Mouse (Mus musculus) embryonic facial prominence, embryonic 15.5 days (tissue): ENCODE measurements around the gene Tsc1. TPM values are rescaled to one million over a fixed set of nuclear protein-coding genes. Genes with fewer than 3 reads are reported as not detected.

Experiments
- ATAC-seq: fragments of 200-750 bp; cut with Nextera tagmentation; 2 replicates; pipeline ENCODE4 v1.8.0; 2017; ENCODE audit warnings: low read depth, moderate TSS enrichment; ENCODE audit not compliant: insufficient number of reproducible peaks, low FRiP score, low TSS enrichment
- H3K27ac ChIP-seq: fragments of 300-500 bp; sonication (generic); replicated peaks from 2 replicates; pipeline ENCODE4 v1.5.1; 2015; ENCODE audit warnings: mild to moderate bottlenecking, inconsistent platforms
- H3K27me3 ChIP-seq: fragments of 300-500 bp; sonication (generic); 2 replicates; pipeline ENCODE4 v1.6.1; 2015; ENCODE audit warnings: inconsistent platforms
- H3K36me3 ChIP-seq: fragments of 300-500 bp; sonication (generic); 2 replicates; pipeline ENCODE4 v1.6.1; 2015; ENCODE audit warnings: mild to moderate bottlenecking, inconsistent platforms
- H3K4me1 ChIP-seq: fragments of 300-500 bp; sonication (generic); 2 replicates; pipeline ENCODE4 v1.6.1; 2015; ENCODE audit warnings: inconsistent platforms
- H3K4me2 ChIP-seq: fragments of 300-500 bp; sonication (generic); replicated peaks from 2 replicates; pipeline ENCODE4 v1.6.1; 2015; ENCODE audit warnings: mild to moderate bottlenecking, inconsistent platforms
- H3K4me3 ChIP-seq: fragments of 300-500 bp; sonication (generic); replicated peaks from 2 replicates; pipeline ENCODE4 v1.5.1; 2015; ENCODE audit warnings: mild to moderate bottlenecking, inconsistent platforms
- H3K9ac ChIP-seq: fragments of 300-500 bp; sonication (generic); 2 replicates; pipeline ENCODE4 v1.6.1; 2015; ENCODE audit warnings: inconsistent platforms
- H3K9me3 ChIP-seq: fragments of 300-500 bp; sonication (generic); replicated peaks from 2 replicates; pipeline ENCODE4 v1.6.1; 2016; ENCODE audit warnings: inconsistent platforms
- WGBS: fragments of 180-500 bp; shearing (Covaris S2); methylation state at CpG from one replicate; pipeline ENCODE4 v1.1.7; 2015; 5-methylcytosine and 5-hydroxymethylcytosine counted together
- polyA plus RNA-seq: library from polyadenylated mRNA; unstranded; fragments of >200 nt; fragmentation: Nextera tagmentation; extraction: Ambion mirVana; gene quantifications from 2 replicates; pipeline ENCODE4 v1.2.1, GENCODE M21; 2015

The Tsc1 gene
- polyA plus RNA-seq, 1 experiment from 2014 or later = 17.2 TPM

- Histone ChIP-seq H3K36me3 (no peaks in the 10 kb centered on the region), H3K27ac (no peak overlapping the region), H3K4me1 (no peaks in the 10 kb centered on the region), H3K27me3 (peaks cover 18% of the 10 kb centered on the region), H3K9ac (no peak overlapping the region), H3K4me2 (no peak overlapping the region), H3K9me3 (no peaks in the 10 kb centered on the region), H3K4me3 (no peak overlapping the region)
- no peak for ATAC-seq
- 66% methylated on average over 8 of the region's 8 CpGs for WGBS
These were observed 23.2 kb upstream of the Tsc1 start for GRCm38 (mm10) chr2:28617498-28618486.

GRCm38 (mm10) chr2:28618777-28619336, 22.2 kb upstream of the Tsc1 start:
- no peak overlapping the region for H3K27ac ChIP-seq
- H3K36me3 ChIP-seq = no peaks in the 10 kb centered on the region
- no peak overlapping the region for H3K9ac ChIP-seq
- no peak overlapping the region for H3K4me2 ChIP-seq
- H3K9me3 ChIP-seq = no peaks in the 10 kb centered on the region
- no peaks in the 10 kb centered on the region for H3K4me1 ChIP-seq
- H3K4me3 ChIP-seq = no peak overlapping the region
- WGBS = 81% methylated on average over 6 of the region's 6 CpGs
- no peak for ATAC-seq
- H3K27me3 ChIP-seq = peaks cover 18% of the 10 kb centered on the region

- H3K9ac ChIP-seq = no peak overlapping the region
- H3K27me3 ChIP-seq = peaks cover 18% of the 10 kb centered on the region
- no peaks in the 10 kb centered on the region for H3K36me3 ChIP-seq
- no peak overlapping the region for H3K4me3 ChIP-seq
- no peaks in the 10 kb centered on the region for H3K4me1 ChIP-seq
- H3K27ac ChIP-seq = no peak overlapping the region
- no peaks in the 10 kb centered on the region for H3K9me3 ChIP-seq
- 78% methylated on average over 6 of the region's 6 CpGs for WGBS
- ATAC-seq = no peak
- H3K4me2 ChIP-seq = no peak overlapping the region
These were observed 21.7 kb upstream of the Tsc1 start for GRCm38 (mm10) chr2:28619369-28619768.

GRCm38 (mm10) chr2:28620522-28620921, 20.5 kb upstream of the Tsc1 start:
- no peaks in the 10 kb centered on the region for H3K4me1 ChIP-seq
- H3K4me2 ChIP-seq = no peak overlapping the region
- H3K9ac ChIP-seq = no peak overlapping the region
- H3K36me3 ChIP-seq = no peaks in the 10 kb centered on the region
- H3K27ac ChIP-seq = no peak overlapping the region
- H3K9me3 ChIP-seq = no peaks in the 10 kb centered on the region
- no peak for ATAC-seq
- WGBS = 61% methylated on average over 10 of the region's 10 CpGs
- H3K27me3 ChIP-seq = peaks cover 18% of the 10 kb centered on the region
- no peak overlapping the region for H3K4me3 ChIP-seq

GRCm38 (mm10) chr2:28621111-28621510, 19.9 kb upstream of the Tsc1 start:
- Histone ChIP-seq H3K9me3 (no peaks in the 10 kb centered on the region), H3K4me3 (no peak overlapping the region), H3K27ac (no peak overlapping the region), H3K36me3 (no peaks in the 10 kb centered on the region), H3K4me2 (no peak overlapping the region), H3K9ac (no peak overlapping the region), H3K27me3 (peaks cover 18% of the 10 kb centered on the region), H3K4me1 (no peaks in the 10 kb centered on the region)
- 24% methylated on average over 2 of the region's 2 CpGs for WGBS
- ATAC-seq = no peak

- H3K27ac ChIP-seq = no peak within 1 kb of the TSS
- no peak for ATAC-seq
- H3K36me3 ChIP-seq = no peaks in the 10 kb centered on the region
- no peak within 1 kb of the TSS for H3K4me3 ChIP-seq
- H3K4me1 ChIP-seq = no peaks in the 10 kb centered on the region
- no peak within 1 kb of the TSS for H3K4me2 ChIP-seq
- WGBS = 6% methylated on average over 16 of the region's 16 CpGs
- H3K9me3 ChIP-seq = no peaks in the 10 kb centered on the region
- H3K9ac ChIP-seq = no peak within 1 kb of the TSS
- H3K27me3 ChIP-seq = peaks cover 18% of the 10 kb centered on the region
These were observed 19.3 kb upstream of the Tsc1 start, which contains the start of gene Gfi1b for GRCm38 (mm10) chr2:28621664-28622171. TSS of gene Gfi1b (minus strand) at chr2:28621982.

GRCm38 (mm10) chr2:28622521-28623124, 18.4 kb upstream of the Tsc1 start:
- Histone ChIP-seq H3K4me3 (no peak overlapping the region), H3K9ac (no peak overlapping the region), H3K27me3 (peaks cover 18% of the 10 kb centered on the region), H3K36me3 (no peaks in the 10 kb centered on the region), H3K9me3 (no peaks in the 10 kb centered on the region), H3K4me2 (no peak overlapping the region), H3K4me1 (no peaks in the 10 kb centered on the region), H3K27ac (no peak overlapping the region)
- WGBS = 19% methylated on average over 10 of the region's 10 CpGs
- no peak for ATAC-seq

- H3K36me3 ChIP-seq = no peaks in the 10 kb centered on the region
- H3K27me3 ChIP-seq = peaks cover 18% of the 10 kb centered on the region
- no peak overlapping the region for H3K9ac ChIP-seq
- no peaks in the 10 kb centered on the region for H3K9me3 ChIP-seq
- no peak overlapping the region for H3K4me3 ChIP-seq
- 85% methylated on average over 3 of the region's 3 CpGs for WGBS
- H3K4me2 ChIP-seq = no peak overlapping the region
- H3K4me1 ChIP-seq = no peaks in the 10 kb centered on the region
- H3K27ac ChIP-seq = no peak overlapping the region
- ATAC-seq = no peak
These were observed 16.2 kb upstream of the Tsc1 start for GRCm38 (mm10) chr2:28624870-28625269.

GRCm38 (mm10) chr2:28626038-28626437, 15.0 kb upstream of the Tsc1 start:
- H3K9me3 ChIP-seq = no peaks in the 10 kb centered on the region
- H3K4me3 ChIP-seq = no peak overlapping the region
- H3K4me1 ChIP-seq = no peaks in the 10 kb centered on the region
- no peak overlapping the region for H3K4me2 ChIP-seq
- no peaks in the 10 kb centered on the region for H3K36me3 ChIP-seq
- ATAC-seq = no peak
- 72% methylated on average over 3 of the region's 3 CpGs for WGBS
- no peak overlapping the region for H3K9ac ChIP-seq
- peaks cover 12% of the 10 kb centered on the region for H3K27me3 ChIP-seq
- H3K27ac ChIP-seq = no peak overlapping the region

- 48% methylated on average over 2 of the region's 2 CpGs for WGBS
These were observed 13.0 kb upstream of the Tsc1 start for GRCm38 (mm10) chr2:28628053-28628452.

GRCm38 (mm10) chr2:28629911-28630381, 11.1 kb upstream of the Tsc1 start:
- Histone ChIP-seq H3K4me1 (no peaks in the 10 kb centered on the region), H3K9me3 (no peaks in the 10 kb centered on the region), H3K4me2 (no peak overlapping the region), H3K36me3 (no peaks in the 10 kb centered on the region), H3K27ac (no peak overlapping the region), H3K9ac (no peak overlapping the region), H3K4me3 (no peak overlapping the region), H3K27me3 (no peaks in the 10 kb centered on the region)
- ATAC-seq = no peak
- WGBS = 32% methylated on average over 4 of the region's 4 CpGs

More at GRCm38 (mm10) chr2:28628053-28628452, 13.0 kb upstream of the Tsc1 start:
- Histone ChIP-seq H3K4me1 (no peaks in the 10 kb centered on the region), H3K27me3 (no peaks in the 10 kb centered on the region), H3K36me3 (no peaks in the 10 kb centered on the region), H3K4me2 (no peak overlapping the region), H3K9ac (no peak overlapping the region), H3K9me3 (no peaks in the 10 kb centered on the region), H3K4me3 (no peak overlapping the region), H3K27ac (no peak overlapping the region)
- ATAC-seq = no peak
